Comparison of ENCODE assay signal across 8 mouse cellular contexts in the genomic region with DNA sequence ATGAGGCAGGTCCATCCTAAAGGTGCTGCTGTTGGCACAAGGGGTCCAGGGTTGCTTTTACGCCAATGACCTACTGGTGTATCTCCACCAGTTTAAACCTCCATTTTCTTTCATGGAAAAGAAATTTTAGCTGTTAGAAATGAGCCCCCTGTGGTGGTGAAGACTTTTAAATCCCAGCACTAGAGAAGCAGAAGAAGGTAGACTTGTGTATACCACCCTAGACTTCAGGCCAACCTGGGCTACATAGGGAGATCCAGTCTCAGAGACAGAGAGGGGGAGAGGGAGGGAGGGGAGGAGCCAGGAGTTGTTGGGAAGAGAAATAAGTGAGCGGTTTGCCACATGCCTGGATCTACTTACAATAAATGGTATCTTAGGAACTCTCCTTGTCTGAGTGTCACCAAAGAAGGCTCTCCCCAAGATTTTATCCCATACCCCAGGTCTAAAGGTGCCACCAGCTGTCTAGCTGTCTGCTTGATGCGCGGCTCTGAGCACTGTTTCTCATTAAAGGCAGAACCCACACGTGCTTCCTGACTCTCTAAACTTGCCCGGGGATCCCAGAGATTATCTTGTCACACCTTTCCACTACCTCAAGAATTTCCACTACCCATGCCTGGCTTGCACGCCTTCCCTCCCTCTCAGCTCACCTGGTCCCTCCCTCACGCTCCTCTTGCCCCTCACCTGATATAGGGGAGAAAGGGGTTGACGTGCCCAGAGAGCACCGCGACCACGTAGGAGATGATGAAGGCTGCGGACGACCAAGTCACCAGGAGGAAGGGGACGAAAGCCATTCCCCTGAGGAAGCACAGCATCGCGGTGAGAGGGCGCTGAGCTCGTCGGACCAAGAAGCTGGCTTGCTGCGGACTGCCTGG. TPM values are rescaled to one million over a fixed set of nuclear protein-coding genes. Genes with fewer than 3 reads are reported as not detected.
DNase-seq lines count a peak whose midpoint lies in the region; ATAC-seq and TF ChIP-seq lines count a peak whose summit lies in the region.

No protein-coding gene starts in this region.

- H3K4me1 ChIP-seq in lung, embryonic 14.5 days (ENCODE audit: insufficient read depth): no peaks in the 10 kb centered on the region
- H3K4me1 ChIP-seq in embryonic facial prominence, embryonic 13.5 days: peaks cover 7% of the 10 kb centered on the region
- H3K4me1 ChIP-seq in intestine, embryonic 16.5 days (ENCODE audit: control insufficient read depth, insufficient read depth, low read length): peaks cover 5% of the 10 kb centered on the region; the same call in 1 of the 2 replicates
- peaks cover 5% of the 10 kb centered on the region; the same call in 1 of the 2 replicates for H3K4me1 ChIP-seq in neural tube, embryonic 14.5 days (ENCODE audit: control insufficient read depth, insufficient read depth, low read length)

- peak overlapping the region; percentile 60 for H3K4me3 ChIP-seq in lung, embryonic 14.5 days (ENCODE audit: low read depth, low read length)
- H3K4me3 ChIP-seq in embryonic facial prominence, embryonic 13.5 days: peak overlapping the region; percentile 60
- peak overlapping the region; percentile 66 for H3K4me3 ChIP-seq in intestine, embryonic 16.5 days (ENCODE audit: low read length)
- peak overlapping the region; percentile 41 for H3K4me3 ChIP-seq in neural tube, embryonic 14.5 days (ENCODE audit: low read depth, low read length)

- H3K9ac ChIP-seq in lung, embryonic 14.5 days: peak overlapping the region; percentile 70
- peak overlapping the region; percentile 74 for H3K9ac ChIP-seq in embryonic facial prominence, embryonic 13.5 days
- H3K9ac ChIP-seq in intestine, embryonic 16.5 days (ENCODE audit: low read depth, low read length): peak overlapping the region; percentile 68
- H3K9ac ChIP-seq in neural tube, embryonic 14.5 days (replicated peaks; ENCODE audit: low read depth, low read length): peak overlapping the region; percentile 55

- H3K27ac ChIP-seq in lung, embryonic 14.5 days (ENCODE audit: low read depth): no peak overlapping the region
- H3K27ac ChIP-seq in embryonic facial prominence, embryonic 13.5 days: no peak overlapping the region
- no peak overlapping the region for H3K27ac ChIP-seq in intestine, embryonic 16.5 days (ENCODE audit: low read length)
- no peak overlapping the region for H3K27ac ChIP-seq in neural tube, embryonic 14.5 days (ENCODE audit: low read depth, low read length)

- DNase-seq in lung, embryonic 14.5 days: no peak
- DNase-seq in lung, adult 18-20 months: no peak
- DNase-seq in thymus, postnatal 0 days (ENCODE audit: low spot score): no peak
- DNase-seq in adrenal gland, adult 8-10 months: no peak
- DNase-seq in right cerebral cortex, postnatal 36 days (ENCODE audit: low spot score in 2 of 2): no peak

- ATAC-seq in lung, embryonic 14.5 days (ENCODE audit: insufficient read depth): peak; percentile 12; the same call in 1 of the 2 replicates
- no peak for ATAC-seq in embryonic facial prominence, embryonic 13.5 days (ENCODE audit: insufficient number of reproducible peaks, insufficient read depth, low FRiP score, low TSS enrichment, low read depth)
- peak; percentile 25; the same call in 1 of the 2 replicates for ATAC-seq in intestine, embryonic 16.5 days
- ATAC-seq in neural tube, embryonic 14.5 days (ENCODE audit: low read depth): peak; percentile 33

- H3K4me2 ChIP-seq in lung, embryonic 14.5 days: peak overlapping the region; percentile 77
- peak overlapping the region; percentile 91 for H3K4me2 ChIP-seq in embryonic facial prominence, embryonic 13.5 days
- H3K4me2 ChIP-seq in intestine, embryonic 16.5 days (ENCODE audit: low read depth, low read length): peak overlapping the region; percentile 93
- H3K4me2 ChIP-seq in neural tube, embryonic 14.5 days (ENCODE audit: low read depth, low read length): peak overlapping the region; percentile 64

- H3K36me3 ChIP-seq in lung, embryonic 14.5 days (ENCODE audit: insufficient read depth): no peaks in the 10 kb centered on the region
- H3K36me3 ChIP-seq in embryonic facial prominence, embryonic 13.5 days: no peaks in the 10 kb centered on the region
- no peaks in the 10 kb centered on the region for H3K36me3 ChIP-seq in intestine, embryonic 16.5 days (ENCODE audit: control insufficient read depth, insufficient read depth, low read length)
- no peaks in the 10 kb centered on the region for H3K36me3 ChIP-seq in neural tube, embryonic 14.5 days (ENCODE audit: control insufficient read depth, insufficient read depth, low read length)

- H3K27me3 ChIP-seq in lung, embryonic 14.5 days (ENCODE audit: insufficient read depth, low read length): no peaks in the 10 kb centered on the region
- peaks cover 14% of the 10 kb centered on the region for H3K27me3 ChIP-seq in embryonic facial prominence, embryonic 13.5 days
- H3K27me3 ChIP-seq in intestine, embryonic 16.5 days (replicated peaks; ENCODE audit: control insufficient read depth, insufficient read depth, low read length): no peaks in the 10 kb centered on the region
- H3K27me3 ChIP-seq in neural tube, embryonic 14.5 days (ENCODE audit: control insufficient read depth, insufficient read depth, low read length): no peaks in the 10 kb centered on the region

- H3K9me3 ChIP-seq in lung, embryonic 14.5 days (ENCODE audit: low read depth, low read length): no peaks in the 10 kb centered on the region
- H3K9me3 ChIP-seq in embryonic facial prominence, embryonic 13.5 days: no peaks in the 10 kb centered on the region
- no peaks in the 10 kb centered on the region for H3K9me3 ChIP-seq in intestine, embryonic 16.5 days (ENCODE audit: control insufficient read depth, low read length)
- no peaks in the 10 kb centered on the region for H3K9me3 ChIP-seq in neural tube, embryonic 14.5 days (ENCODE audit: control insufficient read depth, low read length)

- WGBS in lung, embryonic 14.5 days: 8% methylated on average over 21 of the region's 21 CpGs
- WGBS in embryonic facial prominence, embryonic 13.5 days: 7% methylated on average over 21 of the region's 21 CpGs
- WGBS in intestine, embryonic 16.5 days: 11% methylated on average over 21 of the region's 21 CpGs
- WGBS in neural tube, embryonic 14.5 days: 7% methylated on average over 21 of the region's 21 CpGs

- TF ChIP-seq CTCF in lung, embryonic 14.5 days (IDR thresholded peaks at IDR 0.05; ENCODE audit: low read depth): no peak

RNA-seq across cellular contexts. Expression of gene Dram1, which starts 22.5 kb away (rescaled TPM):
- 43.9 and 45.7 TPM in 2 replicates for polyA plus RNA-seq in lung, embryonic 14.5 days (2014; fragmentation: Nextera tagmentation; extraction: Ambion mirVana)
- 1.5 and 2.0 TPM in 2 replicates for polyA plus RNA-seq in embryonic facial prominence, embryonic 13.5 days (2015; fragmentation: Nextera tagmentation; extraction: Ambion mirVana)
- 3.4 and 3.5 TPM in 2 replicates for polyA plus RNA-seq in intestine, embryonic 16.5 days (2015; fragmentation: Nextera tagmentation; extraction: Ambion mirVana)
- 0.35 and 0.73 TPM in 2 replicates for polyA plus RNA-seq in neural tube, embryonic 14.5 days (2014; fragmentation: Nextera tagmentation; extraction: Ambion mirVana)
- 8.6 and 9.8 TPM in 2 replicates for polyA plus RNA-seq in thymus, postnatal 0 days (2015; fragmentation: Nextera tagmentation; extraction: Ambion mirVana)
- total RNA-seq in adrenal gland, adult 8-10 months (2022): 10 to 100 TPM in 2 of 4 experiments, 1 to 10 TPM in 2; 9.3 to 26.6 (median 12.7) TPM

RNA-seq across cellular contexts. Expression of gene Gnptab, which starts 22.6 kb away (rescaled TPM):
- polyA plus RNA-seq in lung, embryonic 14.5 days (2014; fragmentation: Nextera tagmentation; extraction: Ambion mirVana): 19.7 and 19.8 TPM in 2 replicates
- 10.3 and 10.8 TPM in 2 replicates for polyA plus RNA-seq in embryonic facial prominence, embryonic 13.5 days (2015; fragmentation: Nextera tagmentation; extraction: Ambion mirVana)
- polyA plus RNA-seq in intestine, embryonic 16.5 days (2015; fragmentation: Nextera tagmentation; extraction: Ambion mirVana): 12.3 and 15.0 TPM in 2 replicates
- polyA plus RNA-seq in neural tube, embryonic 14.5 days (2014; fragmentation: Nextera tagmentation; extraction: Ambion mirVana): 26.7 and 27.1 TPM in 2 replicates
- 8.6 and 9.6 TPM in 2 replicates for polyA plus RNA-seq in thymus, postnatal 0 days (2015; fragmentation: Nextera tagmentation; extraction: Ambion mirVana)
- total RNA-seq in adrenal gland, adult 8-10 months (2022): 10 to 100 TPM; 29.6 to 40.1 (median 34.0) TPM
